Mouse (Mus musculus) liver, embryonic 13.5 days (tissue): ENCODE results near the gene Loxl1. TPM values are rescaled to one million over a fixed set of nuclear protein-coding genes. Genes with fewer than 3 reads are reported as not detected.

Source experiments
- ATAC-seq: fragments of 200-750 bp; cut with Nextera tagmentation; 2 replicates; pipeline ENCODE4 v1.8.0; 2017; ENCODE audit warnings: low read depth, mild to moderate bottlenecking, moderate number of reproducible peaks, moderate library complexity
- DNase-seq: peaks from one replicate; pipeline ENCODE4 v3.0.0; 2022
- H3K27ac ChIP-seq: fragments of 300-500 bp; sonication (generic); 2 replicates; pipeline ENCODE4 v1.5.1; 2015; ENCODE audit warnings: moderate library complexity, mild to moderate bottlenecking, inconsistent platforms
- H3K27me3 ChIP-seq: fragments of 300-500 bp; sonication (generic); 2 replicates; pipeline ENCODE4 v1.6.1; 2015; ENCODE audit warnings: mild to moderate bottlenecking, inconsistent platforms
- H3K36me3 ChIP-seq: fragments of 300-500 bp; sonication (generic); 2 replicates; pipeline ENCODE4 v1.6.1; 2015; ENCODE audit warnings: mild to moderate bottlenecking, inconsistent platforms
- H3K4me1 ChIP-seq: fragments of 300-500 bp; sonication (generic); replicated peaks from 2 replicates; pipeline ENCODE4 v1.6.1; 2015; ENCODE audit warnings: inconsistent platforms
- H3K4me2 ChIP-seq: fragments of 300-500 bp; sonication (generic); 2 replicates; pipeline ENCODE4 v1.6.1; 2015; ENCODE audit warnings: inconsistent platforms, mild to moderate bottlenecking, moderate library complexity
- H3K4me3 ChIP-seq: fragments of 300-500 bp; sonication (generic); replicated peaks from 2 replicates; pipeline ENCODE4 v1.5.1; 2015; ENCODE audit warnings: mild to moderate bottlenecking, inconsistent platforms
- H3K9ac ChIP-seq: fragments of 300-500 bp; sonication (generic); 2 replicates; pipeline ENCODE4 v1.6.1; 2015; ENCODE audit warnings: mild to moderate bottlenecking, inconsistent platforms
- H3K9me3 ChIP-seq: fragments of 300-500 bp; sonication (generic); replicated peaks from 2 replicates; pipeline ENCODE4 v1.6.1; 2016; ENCODE audit warnings: inconsistent platforms
- WGBS: fragments of 180-500 bp; shearing (Covaris S2); methylation state at CpG from one replicate; pipeline ENCODE4 v1.1.7; 2015; ENCODE audit not compliant: insufficient replicate concordance; 5-methylcytosine and 5-hydroxymethylcytosine counted together
- polyA plus RNA-seq: library from polyadenylated mRNA; unstranded; fragments of >200 nt; fragmentation: Nextera tagmentation; extraction: Ambion mirVana; gene quantifications from 2 replicates; pipeline ENCODE4 v1.2.1, GENCODE M21; 2015

The Loxl1 gene
- polyA plus RNA-seq, 1 experiment from 2014 or later, result 2.5 TPM

GRCm38 (mm10) chr9:58246083-58246591, 66.8 kb downstream of the Loxl1 start:
- peak overlapping the region; percentile 95 for H3K4me2 ChIP-seq
- H3K4me1 ChIP-seq, result peaks cover 79% of the 10 kb centered on the region
- DNase-seq, result peak; percentile 59
- no peaks in the 10 kb centered on the region for H3K27me3 ChIP-seq
- H3K9me3 ChIP-seq, result no peaks in the 10 kb centered on the region
- peak; percentile 52 for ATAC-seq
- H3K4me3 ChIP-seq, result peak overlapping the region; percentile 82
- H3K27ac ChIP-seq, result peak overlapping the region; percentile 97
- H3K36me3 ChIP-seq, result peaks cover 45% of the 10 kb centered on the region
- 11% methylated on average over 4 of the region's 4 CpGs for WGBS
- peak overlapping the region; percentile 92 for H3K9ac ChIP-seq

DNA sequence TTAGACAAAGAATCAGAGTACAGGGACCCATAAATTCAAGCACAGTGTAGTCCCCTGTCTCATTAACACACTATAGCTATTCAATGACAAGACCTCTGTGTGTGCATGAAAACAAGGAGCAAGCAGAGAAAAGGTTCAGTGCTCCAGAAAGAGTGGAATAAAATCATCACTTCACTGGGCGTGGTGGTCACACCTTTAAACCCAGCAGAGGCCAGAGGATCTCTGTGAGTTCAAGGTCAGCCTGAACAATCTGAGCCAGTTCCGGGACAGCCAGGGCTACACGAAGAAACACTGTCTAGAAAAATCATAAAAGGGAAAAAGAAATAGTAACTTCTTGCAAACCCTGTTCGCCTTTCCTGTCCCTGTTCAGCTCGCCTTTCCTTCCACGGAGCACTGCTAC, 69.3 kb downstream of the Loxl1 start:
- 86% methylated on average over 6 of the region's 6 CpGs for WGBS
- H3K27me3 ChIP-seq, result no peaks in the 10 kb centered on the region
- H3K27ac ChIP-seq, result peak overlapping the region; percentile 24; the same call in 1 of the 2 replicates
- peaks cover 71% of the 10 kb centered on the region for H3K4me1 ChIP-seq
- H3K9ac ChIP-seq, result peak overlapping the region; percentile 36; the same call in 1 of the 2 replicates
- no peak overlapping the region for H3K4me3 ChIP-seq
- no peaks in the 10 kb centered on the region for H3K9me3 ChIP-seq
- peak overlapping the region; percentile 65 for H3K4me2 ChIP-seq
- ATAC-seq (no peak), DNase-seq (no peak)
- peaks cover 64% of the 10 kb centered on the region for H3K36me3 ChIP-seq

DNA sequence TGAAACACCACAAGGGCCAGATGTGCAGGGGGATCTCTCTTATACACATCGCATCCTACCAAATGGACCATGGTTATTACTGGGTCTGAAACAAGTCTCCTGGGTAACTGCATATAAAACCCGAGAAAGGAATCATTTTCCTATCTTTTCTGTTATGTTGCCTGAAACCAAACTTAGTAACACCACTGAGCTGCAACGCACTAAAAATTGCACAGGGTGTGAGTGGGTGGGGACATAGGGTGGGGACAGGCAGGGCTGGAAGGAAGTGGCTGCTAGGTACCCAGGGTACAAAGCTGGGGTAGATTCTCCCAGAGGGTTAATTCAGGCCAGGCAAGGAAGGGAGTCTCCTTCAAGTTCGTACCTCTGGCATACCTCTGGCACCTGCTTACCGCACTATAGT, 70.3 kb downstream of the Loxl1 start:
- peaks cover 67% of the 10 kb centered on the region for H3K36me3 ChIP-seq
- H3K27ac ChIP-seq, result peak overlapping the region; percentile 47
- H3K4me1 ChIP-seq, result peaks cover 66% of the 10 kb centered on the region
- WGBS, result 69% methylated on average over 5 of the region's 5 CpGs
- no peaks in the 10 kb centered on the region for H3K9me3 ChIP-seq
- DNase-seq (no peak), ATAC-seq (no peak)
- 0 out of 2 replicates have a peak overlapping the region, but pooled peaks have one; percentile 17 for H3K9ac ChIP-seq
- H3K4me3 ChIP-seq, result 0 out of 2 replicates have a peak overlapping the region, but pooled peaks have one; percentile 0
- H3K27me3 ChIP-seq, result no peaks in the 10 kb centered on the region
- peak overlapping the region; percentile 65 for H3K4me2 ChIP-seq

- no peak overlapping the region for H3K4me3 ChIP-seq
- peaks cover 61% of the 10 kb centered on the region for H3K4me1 ChIP-seq
- no peak overlapping the region for H3K4me2 ChIP-seq
Observed at GRCm38 (mm10) chr9:58241780-58242485, 71.1 kb downstream of the Loxl1 start.

More at GRCm38 (mm10) chr9:58241780-58242485, 71.1 kb downstream of the Loxl1 start:
- DNase-seq, result no peak
- H3K27ac ChIP-seq, result peak overlapping the region; percentile 47; the same call in 1 of the 2 replicates
- no peak overlapping the region for H3K9ac ChIP-seq
- H3K27me3 ChIP-seq, result no peaks in the 10 kb centered on the region
- peaks cover 72% of the 10 kb centered on the region for H3K36me3 ChIP-seq
- no peak for ATAC-seq
- 65% methylated on average over 9 of the region's 9 CpGs for WGBS
- no peaks in the 10 kb centered on the region for H3K9me3 ChIP-seq

Other genes starting within 250 kb of the Loxl1 start
- gene Stra6, start 249.4 kb downstream of the Loxl1 start, polyA plus RNA-seq, result 0.05 and 0.35 TPM in 2 replicates
- not detected in 2 replicates for gene Ccdc33, start 194.4 kb downstream of the Loxl1 start, polyA plus RNA-seq
- 3.8 and 4.2 TPM in 2 replicates for gene Islr, start 108.9 kb downstream of the Loxl1 start, polyA plus RNA-seq
- gene Islr2, start 108.9 kb downstream of the Loxl1 start, polyA plus RNA-seq, result 0.03 TPM in 1 of 2 replicates, not detected in the other
- gene Pml, start 63.4 kb downstream of the Loxl1 start, polyA plus RNA-seq, result 18.9 and 21.1 TPM in 2 replicates
- gene Stoml1, start 60.0 kb downstream of the Loxl1 start, polyA plus RNA-seq, result 5.2 and 5.5 TPM in 2 replicates
- gene Tbc1d21, start 57.3 kb upstream of the Loxl1 start, polyA plus RNA-seq, result not detected in 2 replicates
- 0.10 TPM in 1 of 2 replicates, not detected in the other for gene Insyn1, start 175.4 kb upstream of the Loxl1 start, polyA plus RNA-seq
- 1.9 and 2.3 TPM in 2 replicates for gene Cd276, start 242.3 kb upstream of the Loxl1 start, polyA plus RNA-seq